Mouse (Mus musculus) ovary, adult 18-20 months (tissue): ENCODE results near the gene Bean1.

ENCODE experiments used
- DNase-seq: peaks from one replicate; pipeline ENCODE4 v3.0.0; 2022; ENCODE audit warnings: low spot score, mixed read lengths

The Bean1 gene

DNA sequence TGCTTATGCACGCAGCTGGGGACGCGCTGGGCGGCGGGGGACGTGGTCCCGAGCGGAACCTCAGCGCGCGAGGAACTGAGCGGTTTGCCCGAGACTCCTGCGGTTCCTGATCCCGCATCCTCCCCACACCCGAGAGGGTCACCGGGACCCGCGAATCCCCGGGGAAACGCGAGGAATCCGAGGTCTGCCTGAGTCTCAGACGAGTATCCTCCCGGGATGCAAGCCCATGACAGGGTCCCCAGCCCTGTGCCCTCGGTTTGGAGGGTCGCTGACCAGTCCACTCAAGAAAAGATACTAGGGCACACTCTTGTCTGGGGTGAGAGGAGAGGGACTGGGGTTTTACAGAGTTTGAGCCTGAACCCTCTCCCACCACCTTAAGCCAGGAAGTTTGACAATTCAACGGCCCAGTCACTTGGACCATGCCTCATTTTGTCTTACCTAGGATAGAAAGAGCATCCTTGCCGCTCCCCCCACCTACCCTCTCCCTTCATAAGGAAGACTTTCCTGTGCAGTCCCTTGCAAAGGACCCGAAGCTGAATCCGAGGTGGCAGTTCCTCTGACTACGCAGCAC, 893 bp downstream of the Bean1 start:
- DNase-seq = no peak

GRCm38 (mm10) chr8:104172420-104172819, 2.2 kb downstream of the Bean1 start:
- no peak for DNase-seq

DNA sequence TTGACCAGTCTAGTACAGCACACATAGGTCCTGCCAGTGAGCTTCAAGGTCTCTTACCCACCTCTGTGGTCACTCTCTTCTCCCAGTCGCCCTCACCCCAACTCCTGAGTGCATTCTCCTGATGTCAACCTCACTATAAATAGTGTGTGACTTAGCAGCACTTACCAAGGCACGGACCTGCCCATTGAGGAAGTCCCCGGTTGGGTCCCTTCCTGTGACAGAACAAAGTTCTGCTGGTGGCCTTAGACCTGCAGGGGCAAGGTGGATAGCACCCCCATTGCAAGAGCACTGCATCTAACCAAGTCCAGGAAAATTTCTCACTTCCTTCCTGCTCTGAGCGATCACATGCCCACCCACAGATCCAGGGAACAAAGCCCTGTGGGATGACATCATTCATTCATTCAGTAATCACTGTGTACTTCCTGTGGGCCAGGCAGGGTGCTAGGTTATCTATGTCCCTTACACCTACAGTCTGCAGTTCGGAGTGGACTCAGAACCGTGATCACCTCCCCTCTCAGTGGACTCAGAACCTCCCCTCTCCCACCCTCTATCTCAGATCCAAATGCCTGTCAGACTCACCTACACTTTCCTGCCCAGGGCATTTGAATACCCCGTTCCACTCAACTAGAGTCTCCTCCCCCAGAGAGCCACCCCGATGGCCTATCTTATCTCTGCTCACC, 5.7 kb downstream of the Bean1 start:
- no peak for DNase-seq

DNA sequence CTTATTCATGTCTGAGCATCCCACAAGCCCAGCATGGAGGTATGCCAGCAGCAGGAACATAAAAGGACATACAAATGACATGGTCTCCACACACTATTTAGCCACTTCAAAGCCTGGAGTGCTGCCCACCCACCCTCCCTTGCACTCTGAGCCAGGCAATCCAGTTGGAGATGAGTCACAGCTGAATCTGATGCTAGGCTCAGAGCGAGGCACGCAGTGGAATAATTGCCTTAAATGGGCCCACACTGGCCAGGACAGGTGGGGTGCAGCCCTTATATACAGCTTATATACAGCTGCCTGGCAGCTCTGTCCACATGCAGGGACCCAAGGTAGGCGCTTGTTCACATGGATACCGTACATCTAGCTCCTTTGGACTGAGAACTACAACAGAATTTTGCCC, 6.8 kb downstream of the Bean1 start:
- no peak for DNase-seq

DNA sequence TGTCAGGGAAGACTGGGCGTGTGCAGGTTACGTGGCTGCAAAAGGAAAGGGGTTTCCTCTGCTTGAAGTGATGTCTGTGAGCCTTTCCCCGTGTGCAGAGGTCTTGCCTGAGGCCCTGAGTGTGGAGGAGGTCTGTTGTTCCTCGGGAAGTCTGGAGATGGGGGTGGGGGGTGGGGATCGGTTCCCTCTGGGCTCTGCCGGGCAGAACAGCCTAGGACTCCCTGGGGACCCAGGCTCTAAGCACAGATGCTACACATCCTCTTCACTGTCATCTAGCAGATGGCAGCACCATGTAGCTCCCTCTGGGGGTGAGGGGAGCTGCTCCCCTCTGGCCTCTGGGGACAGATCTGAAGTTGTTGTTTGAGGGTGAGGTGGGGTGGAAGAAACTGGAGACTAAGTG, 14.7 kb downstream of the Bean1 start:
- DNase-seq = no peak

GRCm38 (mm10) chr8:104186827-104187226, 16.6 kb downstream of the Bean1 start:
- no peak for DNase-seq

DNA sequence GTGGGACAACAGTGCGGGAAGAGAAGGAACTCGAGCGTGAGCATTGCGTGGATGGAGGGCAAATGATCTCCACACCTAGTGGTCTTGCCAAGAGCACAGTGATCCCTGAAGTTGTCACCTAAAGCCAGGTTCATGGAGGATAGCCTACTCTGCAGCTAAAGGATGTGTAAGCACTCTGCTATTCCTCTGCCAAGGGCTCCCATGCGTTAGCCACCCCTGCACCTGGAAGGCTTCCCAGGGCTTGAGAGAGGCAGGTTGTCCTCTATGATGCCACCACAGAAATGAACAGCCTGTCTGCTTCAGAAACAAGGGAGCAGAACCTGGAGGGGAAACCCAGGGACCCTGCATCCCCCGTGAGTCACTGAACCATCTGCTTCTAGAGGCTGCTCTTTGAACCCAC, 17.4 kb downstream of the Bean1 start:
- DNase-seq = no peak

DNA sequence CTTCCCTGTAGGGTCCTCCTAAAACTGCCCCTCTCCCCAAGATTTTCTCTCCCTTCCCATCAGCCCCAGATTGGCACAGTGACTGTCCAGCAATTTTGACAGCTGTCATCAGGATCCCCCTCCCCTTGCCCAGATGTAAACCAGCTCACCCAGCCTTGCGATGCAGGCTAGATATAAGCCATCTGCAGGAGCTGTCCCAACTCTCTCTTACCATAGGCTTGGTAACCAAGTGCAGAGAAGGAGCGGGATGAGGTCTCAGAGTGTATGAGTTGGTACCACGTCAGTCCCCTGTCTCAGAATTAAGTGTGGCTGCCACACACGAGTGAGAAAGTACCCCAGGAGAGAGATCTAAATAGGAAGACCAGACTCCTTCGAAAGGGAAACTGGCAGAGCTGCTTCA, 18.2 kb downstream of the Bean1 start:
- no peak for DNase-seq

GRCm38 (mm10) chr8:104190777-104191468, 20.7 kb downstream of the Bean1 start:
- no peak for DNase-seq

GRCm38 (mm10) chr8:104191496-104191895, 21.3 kb downstream of the Bean1 start:
- no peak for DNase-seq

DNA sequence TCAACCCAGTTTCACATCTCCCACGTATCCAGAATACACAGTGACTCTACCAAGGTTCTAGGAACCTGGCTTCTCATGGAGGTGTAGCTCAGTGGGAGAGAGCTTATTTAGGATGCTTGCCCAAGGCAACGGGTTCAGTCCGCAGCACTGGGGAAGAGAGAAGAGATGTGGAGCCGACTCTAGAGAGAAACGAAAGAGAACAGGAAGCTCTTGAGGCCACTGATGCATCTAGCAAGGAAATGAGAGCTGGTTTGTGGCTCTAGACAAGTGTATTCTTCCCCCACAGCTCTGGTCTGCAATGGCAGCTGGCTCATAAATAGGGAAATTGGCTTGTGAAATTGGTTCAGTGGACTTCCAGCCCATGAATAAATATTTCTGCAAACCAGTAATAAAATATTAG, 29.6 kb downstream of the Bean1 start:
- no peak for DNase-seq

GRCm38 (mm10) chr8:104201622-104202021, 31.4 kb downstream of the Bean1 start:
- no peak for DNase-seq

DNA sequence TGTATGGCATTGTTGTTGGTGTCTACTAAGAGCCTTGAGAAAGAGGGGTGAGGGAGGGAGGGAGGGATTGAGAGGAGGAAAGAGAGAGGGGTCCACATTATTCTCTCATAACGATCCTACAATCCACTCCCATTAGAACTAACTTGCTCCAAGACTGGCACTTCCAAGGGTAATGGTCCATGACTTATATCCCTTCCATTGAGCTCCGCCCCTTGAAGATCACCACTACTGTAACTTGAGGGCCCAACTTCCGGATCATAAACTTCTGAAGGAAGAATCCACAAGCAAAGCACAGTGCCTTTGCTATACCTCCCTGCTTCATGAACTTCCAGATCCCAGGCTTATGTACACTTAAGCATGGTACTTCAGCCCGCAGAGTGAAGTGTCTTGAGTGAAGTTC, 32.1 kb downstream of the Bean1 start:
- no peak for DNase-seq

- DNase-seq = no peak
These were observed 35.0 kb downstream of the Bean1 start for GRCm38 (mm10) chr8:104205292-104205691.

DNA sequence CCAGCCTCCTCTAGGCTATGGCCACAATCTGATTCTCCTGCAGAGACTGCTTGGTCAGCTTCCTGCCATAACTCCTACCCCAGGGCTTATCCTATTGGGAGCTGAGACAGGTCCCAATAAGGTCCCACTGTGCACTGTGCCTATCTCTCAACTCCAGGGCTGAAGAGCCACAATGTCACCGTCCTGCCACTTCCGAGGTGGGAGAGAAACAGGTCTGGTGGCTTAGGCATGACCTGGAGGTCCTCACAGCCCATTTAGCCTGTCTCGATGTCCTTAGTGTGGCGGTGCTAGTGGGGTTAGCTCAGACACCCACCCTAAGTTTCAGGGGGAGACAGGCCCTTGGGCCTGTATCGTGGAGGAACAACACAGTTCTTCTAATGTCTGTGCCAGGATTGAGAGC, 47.4 kb downstream of the Bean1 start:
- DNase-seq = no peak

DNA sequence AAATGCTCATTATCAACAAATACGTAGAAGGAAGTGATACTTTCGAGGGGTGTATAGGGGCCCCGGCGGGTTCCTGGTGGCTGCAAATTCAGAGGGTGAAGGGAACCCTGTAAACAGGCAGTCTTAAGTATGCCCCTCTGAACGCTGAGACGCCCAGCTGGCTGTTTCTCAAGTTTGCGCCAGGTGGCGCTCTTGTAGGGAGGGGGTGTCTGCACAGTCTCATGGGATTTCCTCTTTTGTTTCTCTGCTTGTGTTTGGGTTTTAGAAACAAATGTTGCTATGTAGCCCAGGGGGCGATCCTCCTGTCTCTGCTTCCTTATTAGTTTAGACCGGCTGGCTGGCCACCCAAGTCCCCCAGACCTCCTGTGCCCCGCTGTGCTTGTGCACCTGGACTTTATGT, 48.8 kb downstream of the Bean1 start:
- no peak for DNase-seq

DNA sequence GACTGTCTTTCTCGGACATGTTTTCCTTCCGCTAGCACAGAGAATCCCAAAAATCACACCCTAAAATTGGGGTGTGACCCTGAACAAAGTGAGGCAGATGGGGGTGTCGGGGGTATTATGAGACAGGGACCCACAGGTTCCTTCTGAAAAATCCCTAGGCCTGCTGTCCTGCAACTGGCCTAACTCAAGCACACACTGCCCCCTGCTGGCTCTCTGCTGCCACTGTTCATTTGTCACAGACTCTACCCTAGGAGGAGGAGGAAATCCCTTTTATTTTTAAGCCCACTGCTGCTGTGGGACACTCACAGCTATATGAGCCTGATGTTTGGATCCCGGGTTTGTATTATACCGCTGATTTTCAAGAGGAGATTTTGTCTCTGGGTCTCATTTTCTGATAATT, 49.6 kb downstream of the Bean1 start:
- peak; percentile 29 for DNase-seq

GRCm38 (mm10) chr8:104227048-104227447, 56.8 kb downstream of the Bean1 start:
- DNase-seq = no peak

- no peak for DNase-seq
These were observed 60.1 kb downstream of the Bean1 start for GRCm38 (mm10) chr8:104230377-104230776.

- DNase-seq = no peak
These were observed 61.8 kb downstream of the Bean1 start for GRCm38 (mm10) chr8:104232039-104232438.

DNA sequence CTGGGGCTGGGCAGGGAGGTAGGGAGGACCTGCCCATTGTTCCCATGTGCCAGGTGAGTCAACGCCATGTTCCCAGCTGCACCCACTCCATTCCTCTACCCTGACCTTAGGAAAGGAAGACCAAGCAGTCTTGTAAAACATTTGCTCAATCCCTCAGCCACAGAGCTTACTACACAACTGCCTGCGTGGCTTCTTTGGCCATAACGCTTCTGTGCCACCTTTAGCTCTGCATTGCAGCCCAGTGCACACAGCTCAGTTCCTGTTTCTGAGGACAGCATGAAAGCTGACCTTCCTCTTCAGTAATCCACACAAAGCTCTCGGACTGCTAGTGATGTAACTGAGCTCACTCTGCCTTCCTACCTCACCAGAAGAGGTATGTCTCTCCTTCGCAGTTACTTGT, 62.7 kb downstream of the Bean1 start:
- DNase-seq = no peak

- DNase-seq = no peak
These were observed 64.3 kb downstream of the Bean1 start for GRCm38 (mm10) chr8:104234573-104234972.

DNA sequence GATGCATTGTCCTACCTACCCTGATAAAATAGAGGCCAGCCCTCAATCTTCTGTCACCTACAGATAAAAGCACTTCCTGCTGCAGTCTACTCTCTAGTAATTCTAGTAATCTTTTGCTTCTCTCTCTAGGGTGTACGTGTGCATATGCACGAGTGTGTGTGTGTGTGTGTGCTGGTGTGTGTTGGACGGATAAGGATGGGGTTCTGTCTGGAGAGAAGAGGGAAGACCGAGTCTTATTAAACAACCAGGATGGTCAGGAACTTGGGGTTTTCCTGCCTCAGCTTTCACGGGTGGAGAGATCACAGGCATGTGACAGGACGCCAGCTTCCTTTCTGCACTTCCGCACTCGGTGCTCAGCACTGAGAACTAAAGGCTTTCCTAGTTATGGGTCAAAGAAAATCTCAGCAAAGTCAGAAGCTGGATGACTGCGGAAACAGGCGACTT, 69.2 kb downstream of the Bean1 start:
- no peak for DNase-seq
